Mouse (Mus musculus) neural tube, embryonic 14.5 days (tissue): Measurements from ENCODE around the gene Il5. TPM values are rescaled to one million over a fixed set of nuclear protein-coding genes. Genes with fewer than 3 reads are reported as not detected.

Experiments
- ATAC-seq: fragments of 200-750 bp; cut with Nextera tagmentation; 2 replicates; pipeline ENCODE4 v1.8.0; 2017; ENCODE audit warnings: low read depth, mild to moderate bottlenecking, moderate TSS enrichment, moderate library complexity
- H3K27ac ChIP-seq: fragments of 300-500 bp; sonication (generic); 2 replicates; pipeline ENCODE4 v1.5.1; 2014; ENCODE audit warnings: low read depth, mild to moderate bottlenecking, control low read depth, low read length, moderate library complexity, mixed read lengths
- H3K27me3 ChIP-seq: fragments of 300-500 bp; sonication (generic); 2 replicates; pipeline ENCODE4 v1.6.1; 2014; ENCODE audit warnings: low read length; ENCODE audit not compliant: control insufficient read depth, insufficient read depth
- H3K36me3 ChIP-seq: fragments of 300-500 bp; sonication (generic); 2 replicates; pipeline ENCODE4 v1.6.1; 2014; ENCODE audit warnings: low read length, mixed read lengths; ENCODE audit not compliant: control insufficient read depth, insufficient read depth
- H3K4me1 ChIP-seq: fragments of 300-500 bp; sonication (generic); 2 replicates; pipeline ENCODE4 v1.6.1; 2014; ENCODE audit warnings: low read length; ENCODE audit not compliant: control insufficient read depth, insufficient read depth
- H3K4me2 ChIP-seq: fragments of 300-500 bp; sonication (generic); 2 replicates; pipeline ENCODE4 v1.6.1; 2014; ENCODE audit warnings: mild to moderate bottlenecking, low read depth, low read length, control low read depth
- H3K4me3 ChIP-seq: fragments of 300-500 bp; sonication (generic); 2 replicates; pipeline ENCODE4 v1.5.1; 2014; ENCODE audit warnings: low read depth, low read length, control low read depth, mixed read lengths
- H3K9ac ChIP-seq: fragments of 300-500 bp; sonication (generic); replicated peaks from 2 replicates; pipeline ENCODE4 v1.6.1; 2014; ENCODE audit warnings: low read depth, mild to moderate bottlenecking, control low read depth, low read length, mixed read lengths
- H3K9me3 ChIP-seq: fragments of 300-500 bp; sonication (generic); 2 replicates; pipeline ENCODE4 v1.6.1; 2016; ENCODE audit warnings: low read length; ENCODE audit not compliant: control insufficient read depth
- WGBS: fragments of 180-500 bp; shearing (Covaris S2); extraction: QIAGEN DNeasy Blood & Tissue Kit; methylation state at CpG from one replicate; pipeline ENCODE4 v1.1.7; 2014; 5-methylcytosine and 5-hydroxymethylcytosine counted together
- polyA plus RNA-seq: library from polyadenylated mRNA; unstranded; fragments of >200 nt; fragmentation: Nextera tagmentation; extraction: Ambion mirVana; gene quantifications from 2 replicates; pipeline ENCODE4 v1.2.1, GENCODE M21; 2014

The Il5 gene
- polyA plus RNA-seq, 1 experiment from 2014 or later: not detected

GRCm38 (mm10) chr11:53706236-53706933 lies 14.2 kb upstream of the Il5 start:
- Histone ChIP-seq H3K9ac (peak overlapping the region; percentile 57), H3K4me1 (0 out of 2 replicates have a peak, but pooled peaks cover 4% of the 10 kb centered on the region), H3K27ac (0 out of 2 replicates have a peak overlapping the region, but pooled peaks have one; percentile 16), H3K4me3 (peak overlapping the region; percentile 82), H3K4me2 (peak overlapping the region; percentile 96), H3K9me3 (no peaks in the 10 kb centered on the region), H3K27me3 (no peaks in the 10 kb centered on the region), H3K36me3 (no peaks in the 10 kb centered on the region)
- 8% methylated on average over 29 of the region's 29 CpGs for WGBS
- peak; percentile 78 for ATAC-seq

DNA sequence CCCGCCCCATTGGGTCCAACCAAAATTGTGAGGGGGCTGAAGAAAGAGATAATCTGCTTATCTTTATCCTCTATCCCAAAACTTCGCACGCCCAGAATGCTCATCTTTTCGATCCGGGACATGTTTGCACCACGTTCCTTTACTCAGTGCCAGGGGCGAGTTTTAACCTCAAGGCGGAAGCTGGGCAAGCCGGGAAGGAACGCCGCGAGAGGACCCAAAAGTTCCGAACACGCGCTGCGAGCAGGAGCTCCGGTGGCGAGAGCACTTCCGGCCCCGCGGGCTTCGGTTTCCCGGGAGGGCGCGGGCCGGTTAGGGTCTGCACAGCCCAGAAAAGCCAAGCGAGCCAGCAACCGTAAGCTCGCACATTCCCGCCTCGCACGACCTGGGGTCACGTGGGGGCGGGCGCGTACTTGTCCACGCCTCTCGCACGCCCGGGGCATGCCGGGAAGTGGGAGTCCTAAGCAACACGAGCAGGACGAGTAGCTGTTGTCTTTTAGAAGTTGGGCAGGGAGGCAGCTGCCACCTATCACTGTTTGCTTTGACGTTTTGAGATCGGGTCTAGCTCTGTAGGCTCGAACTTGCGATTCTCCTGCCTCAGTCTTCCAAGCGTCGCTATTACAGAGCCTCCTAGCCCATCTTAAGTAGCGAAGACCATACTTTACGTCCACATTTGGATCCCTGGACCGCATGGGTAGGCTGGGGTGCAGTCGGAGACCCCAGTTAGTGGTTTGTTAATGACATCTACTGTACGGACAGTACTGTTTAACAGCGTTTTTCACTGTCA lies 13.5 kb upstream of the Il5 start, which contains the start of gene Rad50:
Gene Rad50, minus strand, starts transcription at position 386 of the 784 bp plus-strand sequence.
- H3K4me1 ChIP-seq: 0 out of 2 replicates have a peak, but pooled peaks cover 4% of the 10 kb centered on the region
- H3K36me3 ChIP-seq: no peaks in the 10 kb centered on the region
- no peaks in the 10 kb centered on the region for H3K9me3 ChIP-seq
- peak within 1 kb of the TSS; percentile 82 for H3K4me3 ChIP-seq
- H3K27ac ChIP-seq: 0 out of 2 replicates have a peak within 1 kb of the TSS, but pooled peaks have one; percentile 16
- ATAC-seq: peak; percentile 97
- WGBS: 5% methylated on average over 55 of the region's 55 CpGs
- no peaks in the 10 kb centered on the region for H3K27me3 ChIP-seq
- H3K9ac ChIP-seq: peak within 1 kb of the TSS; percentile 57
- H3K4me2 ChIP-seq: peak within 1 kb of the TSS; percentile 96

- WGBS: 88% methylated on average over 3 of the region's 3 CpGs
- no peak overlapping the region for H3K27ac ChIP-seq
- peak overlapping the region; percentile 96 for H3K4me2 ChIP-seq
- H3K9me3 ChIP-seq: no peaks in the 10 kb centered on the region
- no peak overlapping the region for H3K9ac ChIP-seq
- H3K27me3 ChIP-seq: no peaks in the 10 kb centered on the region
- no peaks in the 10 kb centered on the region for H3K36me3 ChIP-seq
- peak overlapping the region; percentile 82 for H3K4me3 ChIP-seq
- no peak for ATAC-seq
- H3K4me1 ChIP-seq: 0 out of 2 replicates have a peak, but pooled peaks cover 4% of the 10 kb centered on the region
Measured at GRCm38 (mm10) chr11:53707718-53708009, 12.9 kb upstream of the Il5 start.

DNA sequence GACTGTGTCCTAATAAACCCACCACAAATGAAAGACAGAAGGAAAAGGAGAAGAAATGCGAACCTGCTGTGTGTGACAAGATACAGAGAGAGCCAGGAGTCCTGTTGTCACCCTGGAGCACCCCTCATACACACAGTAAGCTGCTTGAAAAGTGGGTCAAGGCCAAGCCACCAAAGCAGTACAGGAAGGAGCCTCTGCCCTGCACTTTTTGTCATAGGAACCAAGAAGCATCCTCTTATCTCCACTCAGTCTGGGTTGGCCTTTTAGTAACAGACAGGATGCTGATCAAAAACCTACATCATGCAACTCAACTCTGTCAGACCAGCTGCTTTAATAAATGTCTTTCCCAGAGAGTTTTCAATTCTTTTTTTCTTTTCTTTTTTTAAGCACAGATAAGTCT lies 893 bp upstream of the Il5 start:
- no peak overlapping the region for H3K9ac ChIP-seq
- WGBS: 64% methylated on average over 1 of the region's 1 CpGs
- ATAC-seq: no peak

GRCm38 (mm10) chr11:53731457-53731856 lies 10.9 kb downstream of the Il5 start:
- Histone ChIP-seq H3K4me2 (no peak overlapping the region), H3K27ac (no peak overlapping the region), H3K4me3 (no peak overlapping the region)

More for the DNA sequence above, 893 bp upstream of the Il5 start:
- H3K4me3 ChIP-seq: no peak overlapping the region
- no peaks in the 10 kb centered on the region for H3K27me3 ChIP-seq
- H3K27ac ChIP-seq: no peak overlapping the region
- H3K36me3 ChIP-seq: no peaks in the 10 kb centered on the region
- no peaks in the 10 kb centered on the region for H3K9me3 ChIP-seq
- no peaks in the 10 kb centered on the region for H3K4me1 ChIP-seq
- H3K4me2 ChIP-seq: no peak overlapping the region

GRCm38 (mm10) chr11:53732244-53732643 lies 11.7 kb downstream of the Il5 start:
- WGBS: 96% methylated on average over 8 of the region's 8 CpGs

More at GRCm38 (mm10) chr11:53731457-53731856, 10.9 kb downstream of the Il5 start:
- Histone ChIP-seq H3K9ac (no peak overlapping the region), H3K36me3 (no peaks in the 10 kb centered on the region), H3K27me3 (no peaks in the 10 kb centered on the region), H3K9me3 (no peaks in the 10 kb centered on the region), H3K4me1 (no peaks in the 10 kb centered on the region)
- no peak for ATAC-seq
- 95% methylated on average over 7 of the region's 7 CpGs for WGBS

DNA sequence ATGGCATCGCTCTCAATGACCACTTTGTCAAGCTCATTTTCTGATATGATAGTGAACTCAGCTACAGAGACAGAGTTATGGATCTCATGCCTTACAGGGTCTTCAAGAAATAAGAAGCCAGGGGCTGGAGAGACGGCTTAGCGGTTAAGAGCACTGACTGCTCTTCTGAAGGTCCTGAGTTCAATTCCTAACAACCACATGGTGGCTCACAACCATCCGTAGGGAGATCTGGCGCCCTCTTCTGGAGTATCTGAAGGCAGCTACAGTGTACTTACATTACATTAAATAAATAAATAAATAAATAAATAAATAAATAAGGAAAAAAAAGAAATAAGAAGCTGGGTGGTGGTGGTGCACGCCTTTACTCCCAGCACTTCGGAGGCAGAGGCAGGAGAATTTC lies 13.2 kb downstream of the Il5 start:
- 89% methylated on average over 7 of the region's 7 CpGs for WGBS
- no peak overlapping the region for H3K9ac ChIP-seq
- no peak overlapping the region for H3K4me2 ChIP-seq
- no peaks in the 10 kb centered on the region for H3K27me3 ChIP-seq
- no peak for ATAC-seq
- H3K9me3 ChIP-seq: no peaks in the 10 kb centered on the region
- H3K4me3 ChIP-seq: no peak overlapping the region
- no peaks in the 10 kb centered on the region for H3K4me1 ChIP-seq
- no peak overlapping the region for H3K27ac ChIP-seq
- no peaks in the 10 kb centered on the region for H3K36me3 ChIP-seq

More at GRCm38 (mm10) chr11:53732244-53732643, 11.7 kb downstream of the Il5 start:
- Histone ChIP-seq H3K27me3 (no peaks in the 10 kb centered on the region), H3K4me1 (no peaks in the 10 kb centered on the region), H3K4me2 (no peak overlapping the region), H3K9ac (no peak overlapping the region), H3K36me3 (no peaks in the 10 kb centered on the region), H3K27ac (no peak overlapping the region), H3K9me3 (no peaks in the 10 kb centered on the region), H3K4me3 (no peak overlapping the region)
- no peak for ATAC-seq

- Histone ChIP-seq H3K4me1 (no peaks in the 10 kb centered on the region), H3K36me3 (no peaks in the 10 kb centered on the region), H3K27me3 (no peaks in the 10 kb centered on the region), H3K9ac (no peak overlapping the region), H3K9me3 (no peaks in the 10 kb centered on the region), H3K27ac (no peak overlapping the region), H3K4me3 (no peak overlapping the region), H3K4me2 (no peak overlapping the region)
- 90% methylated on average over 2 of the region's 2 CpGs for WGBS
- no peak for ATAC-seq
Measured at GRCm38 (mm10) chr11:53734431-53734830, 13.8 kb downstream of the Il5 start.
